Mouse (Mus musculus): Measurements from ENCODE around the gene Gm44805.

DNA sequence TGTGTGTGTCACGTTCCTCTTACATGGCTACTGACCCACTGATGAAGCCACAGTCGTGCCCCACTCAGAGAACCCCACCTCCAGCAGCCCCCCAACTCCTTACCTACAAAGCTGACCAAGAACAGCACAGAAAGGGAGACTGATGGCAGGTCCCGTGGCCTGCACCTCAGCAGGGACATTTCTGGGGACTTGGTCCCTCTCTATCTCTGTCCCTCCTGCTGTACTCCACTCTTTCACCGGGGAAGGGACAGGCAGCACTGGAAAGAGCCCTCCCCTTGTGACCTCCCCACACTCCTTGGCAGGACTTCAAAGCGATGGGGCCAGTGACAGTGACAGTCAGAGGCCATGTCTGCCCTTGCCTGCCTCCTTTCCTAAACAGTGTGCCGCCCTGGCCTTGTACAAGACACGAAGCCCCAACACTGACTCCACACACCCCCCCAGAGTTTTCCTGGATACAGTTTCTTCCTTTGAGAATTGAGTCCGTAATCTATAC, at the start of gene Gm44805, which contains the start of gene Apoc4:
- no peak for TF ChIP-seq CTCF (IDR thresholded peaks at IDR 0.05; ENCODE audit: low read depth)
- TF ChIP-seq EP300 (IDR thresholded peaks at IDR 0.05; ENCODE audit: low read depth), result no peak

Measured in heart, postnatal 0 days (tissue).